Mouse (Mus musculus): ENCODE measurements around the gene Rimbp2.

Rimbp2 gene

DNA sequence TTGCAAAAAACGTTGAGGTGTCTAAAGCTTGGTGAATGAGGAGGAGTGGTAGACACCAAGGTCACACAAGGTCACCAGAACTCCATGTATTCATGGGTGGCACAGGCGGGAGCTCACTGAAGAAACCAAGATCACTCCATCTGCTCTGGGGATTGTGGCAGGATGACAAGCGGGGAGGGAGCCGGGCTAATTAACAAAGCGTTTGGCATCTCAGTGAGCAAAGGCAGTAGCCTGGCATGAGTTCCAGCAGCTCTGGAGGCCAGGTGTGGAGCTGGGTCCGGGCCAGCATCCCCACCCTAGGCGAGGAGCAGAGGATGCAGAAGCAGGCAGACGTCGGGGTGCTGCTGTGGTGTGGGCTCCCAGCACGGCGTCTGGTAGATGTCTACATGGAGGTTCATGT lies 108.3 kb downstream of the Rimbp2 start:
- DNase-seq (ENCODE audit: low spot score in 2 of 2) = peak in 1 of 2 experiments; percentile 65

DNA sequence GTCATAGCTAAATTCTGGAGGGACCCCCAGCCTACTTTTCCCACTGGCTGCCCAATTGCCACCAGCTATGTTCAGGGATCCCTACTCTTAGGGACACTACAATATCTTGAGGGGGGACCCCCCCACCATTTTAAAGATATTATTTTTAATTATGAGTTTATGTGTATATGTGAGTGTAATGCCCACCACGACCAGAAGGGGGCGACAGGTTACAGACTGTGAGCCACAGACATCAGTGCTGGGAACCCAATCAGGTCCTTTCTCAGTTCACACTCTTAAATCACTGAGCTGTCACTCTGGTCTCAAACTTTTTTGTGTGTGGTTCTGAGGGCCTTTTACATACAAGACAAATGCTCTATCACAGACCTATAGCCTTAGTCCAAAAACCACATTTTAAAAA lies 109.3 kb downstream of the Rimbp2 start:
- DNase-seq (ENCODE audit: low spot score in 2 of 2) = no peak

DNA sequence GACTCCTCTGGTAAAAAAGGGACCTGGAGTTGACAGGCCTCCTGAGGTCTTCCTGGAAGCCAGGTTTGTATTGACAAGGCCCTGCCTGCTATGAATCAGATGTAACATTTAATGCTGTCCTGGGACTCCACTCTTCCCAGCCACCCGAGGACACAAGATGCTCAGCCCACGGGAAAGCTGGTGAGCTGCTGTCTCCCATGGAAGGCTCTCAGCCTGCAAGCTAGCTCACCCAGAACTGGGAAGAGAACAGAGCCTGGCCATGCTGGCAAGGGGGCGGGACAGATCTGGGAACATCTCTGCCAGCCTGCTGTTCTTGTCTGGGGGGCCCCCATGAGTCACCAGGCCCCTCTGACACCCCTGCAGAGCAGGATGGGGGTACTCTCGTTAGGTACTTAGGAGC lies 111.7 kb downstream of the Rimbp2 start:
- DNase-seq (ENCODE audit: low spot score in 2 of 2) = peak; percentile 72 to 80

DNA sequence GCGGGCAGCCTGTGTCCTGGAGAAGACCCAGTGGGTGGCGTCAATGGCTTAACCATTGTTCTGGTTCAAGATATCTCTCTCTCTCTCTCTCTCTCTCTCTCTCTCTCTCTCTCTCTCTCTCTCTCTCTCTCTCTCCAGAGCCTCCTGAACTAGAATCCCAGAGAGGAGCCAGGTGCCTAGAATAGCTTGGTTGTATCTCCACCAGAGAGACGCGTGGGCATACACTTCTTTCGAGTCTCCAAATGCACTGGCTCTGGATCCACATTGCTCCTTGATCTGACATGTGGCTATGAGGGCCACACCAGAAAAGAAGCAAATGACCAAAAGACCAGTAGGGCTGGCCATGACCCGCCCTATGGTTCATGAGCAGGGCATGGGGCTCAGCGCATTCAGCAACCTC lies 116.2 kb downstream of the Rimbp2 start:
- DNase-seq (ENCODE audit: low spot score in 2 of 2) = no peak

DNA sequence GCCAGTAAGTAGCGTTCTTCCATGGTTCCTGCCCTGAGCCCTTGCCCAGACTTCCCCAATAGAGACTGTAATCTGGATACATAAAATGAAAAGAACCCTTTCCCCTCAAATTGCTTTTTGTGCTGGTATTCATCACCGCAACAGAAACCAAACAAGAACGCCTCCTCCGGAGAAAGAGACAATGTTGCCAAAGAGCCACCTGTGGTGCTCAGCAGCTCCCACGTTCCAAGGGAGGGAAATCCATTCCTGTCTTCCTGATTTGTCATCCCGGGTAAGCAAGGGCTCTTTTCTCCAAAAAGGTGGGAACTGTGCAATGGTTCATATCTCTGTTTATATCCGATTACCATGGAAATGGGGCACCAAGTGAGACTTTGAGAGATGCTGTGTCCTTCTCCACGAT lies 119.2 kb downstream of the Rimbp2 start:
- no peak for DNase-seq (ENCODE audit: low spot score in 2 of 2)

DNA sequence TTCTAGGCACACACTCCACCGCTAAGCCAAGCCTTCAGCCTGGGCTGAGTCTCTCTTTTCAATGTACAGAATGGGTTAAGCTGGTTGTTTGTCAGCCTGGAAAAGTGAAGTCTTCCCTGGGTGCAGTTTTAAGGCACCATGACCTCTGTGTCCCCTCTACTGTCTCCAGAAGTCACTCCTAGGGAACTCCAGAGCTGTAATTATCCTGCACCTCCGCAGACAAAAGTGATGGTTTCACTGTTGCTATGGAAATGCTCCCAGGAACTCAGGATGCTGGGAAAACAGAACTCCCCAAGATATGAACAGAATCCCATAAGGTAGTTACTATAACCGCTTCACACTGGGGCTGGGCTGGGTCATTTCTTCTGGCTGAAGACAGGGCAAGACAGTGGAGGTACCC lies 130.4 kb downstream of the Rimbp2 start:
- DNase-seq (ENCODE audit: low spot score in 2 of 2) = no peak

DNA sequence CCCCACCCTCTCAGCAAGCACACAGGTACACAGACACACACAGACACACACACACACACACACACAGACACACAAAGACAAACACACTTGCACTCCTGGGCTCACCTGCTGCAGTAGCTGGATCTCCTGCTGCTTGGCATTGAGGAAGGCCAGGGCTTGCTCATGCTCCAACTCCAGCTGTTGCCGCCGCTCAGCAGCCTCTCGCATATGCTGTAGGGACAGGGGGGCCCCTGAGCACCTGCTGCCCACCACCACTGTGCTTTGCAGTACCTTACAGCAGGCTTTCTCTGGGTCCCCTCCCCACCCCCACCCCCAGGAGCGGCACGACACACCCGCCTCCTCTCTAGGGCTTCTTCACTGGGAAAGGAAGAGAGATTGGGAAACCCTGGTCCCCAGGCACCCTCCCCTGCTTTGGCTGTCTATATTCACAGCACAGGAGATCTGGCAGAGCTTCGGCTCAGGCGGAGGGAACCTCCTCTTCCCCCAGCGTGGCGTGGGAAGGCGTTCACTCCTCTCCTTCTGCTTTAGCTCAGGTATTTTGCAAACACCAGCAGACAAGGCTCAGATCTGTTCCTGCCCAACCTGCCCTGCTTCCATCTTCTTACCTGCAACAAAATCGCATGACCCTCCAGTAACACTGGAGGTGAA lies 133.5 kb downstream of the Rimbp2 start:
- DNase-seq (ENCODE audit: low spot score in 2 of 2) = peak in 1 of 2 experiments; percentile 84

DNA sequence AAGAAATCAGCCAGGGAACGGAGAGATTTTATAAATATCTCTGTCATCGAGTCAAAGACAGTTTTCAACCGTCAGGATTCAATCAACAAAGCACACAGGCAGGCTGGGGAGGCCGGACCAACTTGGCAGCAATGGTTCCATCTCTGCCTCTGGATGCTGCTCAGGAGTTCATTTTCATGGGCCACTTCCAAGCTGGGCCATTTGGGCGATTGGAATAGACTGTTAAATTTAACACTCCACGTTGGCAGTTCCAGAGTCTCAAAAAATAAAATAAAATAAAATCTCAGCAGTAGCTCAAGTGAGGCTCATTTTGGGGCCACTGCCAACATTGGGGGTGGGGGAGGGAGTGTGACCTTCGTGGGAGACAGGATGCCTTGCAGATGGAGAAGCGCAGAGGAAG lies 137.7 kb downstream of the Rimbp2 start:
- peak in 1 of 2 experiments; percentile 62 for DNase-seq (ENCODE audit: low spot score in 2 of 2)

DNA sequence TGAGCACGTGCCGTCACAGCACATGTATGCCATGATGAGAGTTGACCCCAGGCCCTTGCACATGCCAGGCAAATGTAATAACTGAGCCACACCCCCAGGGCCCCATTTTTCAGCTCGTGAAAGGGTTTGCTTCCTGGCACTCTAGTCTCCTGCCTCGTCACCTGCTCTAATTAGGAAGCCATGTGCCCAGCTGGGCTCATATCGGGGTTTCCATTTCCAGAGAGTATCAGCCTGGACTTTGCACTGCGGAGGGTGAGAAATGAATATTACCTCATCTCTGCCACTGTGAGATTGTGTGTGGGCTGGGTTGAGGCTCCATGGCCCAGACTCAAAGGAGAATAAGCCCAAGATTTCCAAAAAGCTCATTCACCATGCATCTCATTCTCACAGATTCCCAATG lies 138.2 kb downstream of the Rimbp2 start:
- no peak for DNase-seq (ENCODE audit: low spot score in 2 of 2)

DNA sequence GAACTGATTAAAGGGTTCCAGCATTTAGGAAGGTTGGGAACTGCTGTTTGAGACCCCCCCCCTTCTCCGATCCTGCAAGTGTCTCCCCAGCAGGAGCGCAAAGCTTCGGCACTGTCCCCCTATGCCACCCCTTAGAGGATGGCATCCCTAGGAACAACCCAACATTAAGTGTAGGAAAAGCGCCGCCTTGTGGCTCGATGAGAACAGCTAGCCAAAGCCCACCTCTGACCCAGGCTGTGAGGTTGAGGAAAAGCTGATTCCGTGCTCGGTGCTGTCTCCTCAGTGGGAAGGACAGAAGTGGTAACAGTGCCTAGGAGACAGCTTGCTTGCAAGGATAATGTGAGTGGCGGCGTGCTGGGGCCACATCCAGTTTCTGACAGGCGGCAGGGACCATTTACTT lies 140.2 kb downstream of the Rimbp2 start:
- peak in 1 of 2 experiments; percentile 30 for DNase-seq (ENCODE audit: low spot score in 2 of 2)

DNA sequence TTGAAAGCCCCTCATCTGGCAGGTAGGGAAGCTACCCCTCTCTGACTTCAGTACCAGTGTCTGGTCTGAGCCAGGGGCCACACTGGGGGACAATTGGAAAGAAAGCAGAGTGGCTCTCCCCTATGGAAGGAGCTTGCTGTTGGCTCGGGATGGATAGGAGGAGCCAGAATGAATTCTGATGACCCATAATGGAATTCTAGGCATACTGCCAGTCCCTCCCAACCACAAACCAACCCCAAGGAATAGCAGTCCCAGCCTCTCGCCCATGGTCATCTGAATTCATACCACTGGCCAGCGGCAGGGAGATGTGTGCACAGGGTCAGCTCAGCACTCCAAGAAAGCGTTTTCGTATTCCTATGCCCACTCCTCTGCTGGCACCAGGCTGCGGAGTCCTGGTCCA lies 141.9 kb downstream of the Rimbp2 start:
- no peak for DNase-seq (ENCODE audit: low spot score in 2 of 2)

DNA sequence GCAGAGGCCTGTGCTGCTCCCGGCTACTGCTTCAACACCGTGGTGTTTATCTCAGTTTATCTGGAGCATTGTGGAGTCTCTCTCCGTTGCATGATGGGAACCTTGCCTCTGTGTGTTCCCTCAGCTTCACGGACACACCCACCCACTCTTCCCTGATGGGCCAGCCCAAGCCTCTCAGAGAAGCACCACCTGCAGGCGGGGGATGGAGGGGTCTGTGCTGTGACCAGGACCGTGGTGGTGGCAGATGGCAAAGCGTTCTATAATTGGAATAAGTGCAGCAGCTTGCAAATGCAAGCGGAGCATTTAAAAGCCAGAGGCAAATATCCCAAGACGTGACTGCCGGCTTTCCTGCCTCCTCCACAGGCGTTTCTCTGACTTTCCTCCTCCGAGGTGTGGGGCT lies 143.3 kb downstream of the Rimbp2 start:
- DNase-seq (ENCODE audit: low spot score in 2 of 2) = peak; percentile 88 to 93

DNA sequence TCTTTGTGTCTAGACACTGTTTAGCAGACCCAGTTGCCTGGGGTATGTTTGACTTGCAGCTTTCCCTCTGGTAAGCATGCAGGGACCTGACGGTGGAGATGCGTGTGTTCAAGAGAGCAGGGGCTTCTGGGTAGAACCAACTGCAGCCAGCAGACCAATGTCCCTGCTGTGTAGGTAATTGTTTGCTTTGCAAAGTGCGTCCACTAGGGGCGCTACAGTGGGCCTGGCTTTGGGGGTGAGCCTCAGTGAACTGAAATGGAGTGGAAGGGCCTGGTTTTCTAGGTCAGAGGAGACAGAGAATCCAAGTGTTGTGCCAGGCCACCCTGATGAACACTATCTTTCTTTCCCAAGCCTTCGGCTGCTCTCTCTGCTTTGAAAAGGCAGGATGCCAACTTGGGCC lies 143.9 kb downstream of the Rimbp2 start:
- DNase-seq (ENCODE audit: low spot score in 2 of 2) = peak in 1 of 2 experiments; percentile 34

DNA sequence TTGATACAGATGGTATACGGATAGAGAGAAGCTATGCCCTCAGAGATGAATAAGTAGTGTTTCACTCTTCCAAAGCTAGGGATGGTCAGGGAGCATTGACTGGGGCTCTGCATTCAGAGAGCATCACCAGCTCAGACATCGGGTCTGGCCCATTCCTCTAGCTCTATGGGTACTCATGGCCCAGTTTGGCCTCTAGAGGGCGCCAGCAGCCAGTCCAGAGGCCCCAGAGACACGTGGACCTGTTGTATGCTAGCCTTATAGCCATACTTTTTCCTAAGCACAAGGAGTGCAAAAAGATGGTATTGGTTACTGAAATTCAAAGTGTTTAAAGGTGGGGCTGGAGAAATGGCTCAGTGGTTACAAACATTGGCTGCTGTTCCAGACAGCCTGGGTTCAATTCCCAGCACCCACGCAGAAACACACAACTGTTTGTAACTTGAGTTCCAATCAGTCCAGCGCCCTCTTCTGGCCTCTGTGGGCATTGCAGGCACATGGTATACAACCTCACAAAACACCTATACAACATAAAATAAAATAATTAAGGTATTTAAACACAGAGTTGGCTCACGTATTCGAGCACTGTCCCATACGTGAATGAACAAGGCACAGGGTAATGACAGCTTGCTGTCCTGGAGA lies 144.6 kb downstream of the Rimbp2 start:
- peak in 1 of 2 experiments; percentile 40 for DNase-seq (ENCODE audit: low spot score in 2 of 2)

DNA sequence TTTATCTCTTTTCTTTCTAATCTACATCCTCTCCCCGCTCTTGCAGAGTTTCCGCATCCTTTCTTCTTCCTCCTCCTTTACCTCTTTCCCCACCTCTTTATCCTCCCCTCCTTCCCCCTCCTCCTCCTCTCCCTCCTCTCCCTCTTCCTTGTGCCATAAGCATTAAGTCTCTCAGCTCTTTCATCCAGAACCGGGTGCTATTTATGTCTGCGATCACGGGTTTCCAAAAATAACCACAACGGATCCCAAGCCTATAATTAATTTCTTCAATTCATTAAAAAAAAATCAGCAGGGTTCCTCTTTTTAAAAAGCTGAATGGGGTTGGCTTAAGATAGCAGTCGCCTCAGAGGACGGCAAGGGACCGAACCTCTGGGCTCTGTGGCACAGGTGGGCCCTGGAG lies 145.9 kb downstream of the Rimbp2 start:
- DNase-seq (ENCODE audit: low spot score in 2 of 2) = no peak

DNA sequence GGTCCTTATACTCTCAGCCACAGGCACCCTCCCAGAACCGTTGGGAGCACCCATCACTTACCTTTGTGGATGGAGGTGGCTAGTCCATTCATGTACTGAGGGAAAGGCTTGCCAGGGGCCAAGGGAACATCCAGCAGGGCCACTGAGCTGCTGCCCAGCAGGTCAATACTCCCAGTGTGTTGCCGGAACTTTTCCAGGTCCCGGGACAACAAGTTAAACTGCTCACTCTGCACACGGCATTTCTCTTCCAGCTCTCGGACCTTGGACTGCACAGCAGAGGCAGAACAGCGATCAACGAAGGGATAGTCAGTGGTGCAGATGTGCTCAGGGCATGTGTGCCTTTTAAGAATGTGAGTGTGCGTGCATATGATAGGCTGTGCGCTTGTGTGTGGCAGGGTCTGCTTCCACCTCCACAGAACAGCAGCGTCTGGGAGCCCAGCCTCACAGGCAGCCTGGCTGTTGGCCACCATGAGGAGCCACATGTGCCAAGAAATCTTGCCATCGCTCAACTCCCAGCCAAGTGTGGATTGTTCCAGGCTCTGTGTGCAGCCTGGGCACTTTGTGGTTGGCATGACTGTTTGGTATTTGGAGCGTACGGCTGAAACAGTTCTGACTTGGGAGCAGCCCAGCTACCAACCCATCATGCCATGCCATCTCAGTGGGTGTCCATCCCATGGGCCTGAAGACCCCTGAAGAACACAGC lies 146.8 kb downstream of the Rimbp2 start:
- DNase-seq (ENCODE audit: low spot score in 2 of 2) = peak; percentile 78 to 88

DNA sequence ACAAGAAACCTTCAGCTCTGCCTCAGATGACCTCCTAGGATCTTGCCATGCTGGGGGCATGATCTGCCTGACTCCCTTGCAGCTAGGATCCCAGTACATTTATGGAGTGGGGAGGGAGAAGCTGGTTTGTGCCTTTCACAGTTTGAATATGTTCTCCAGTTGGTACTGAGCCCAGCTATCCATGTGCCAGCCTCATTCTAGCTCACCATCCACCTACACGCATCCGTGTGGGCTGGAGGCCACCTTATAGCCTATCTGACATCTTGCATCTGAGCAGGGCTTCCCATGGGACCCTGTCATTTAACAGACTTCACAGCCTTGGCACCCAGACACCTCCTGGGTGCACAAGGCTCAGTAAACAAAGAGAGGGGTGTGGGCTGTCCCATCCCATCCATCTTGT lies 148.2 kb downstream of the Rimbp2 start:
- DNase-seq (ENCODE audit: low spot score in 2 of 2) = peak in 1 of 2 experiments; percentile 44

DNA sequence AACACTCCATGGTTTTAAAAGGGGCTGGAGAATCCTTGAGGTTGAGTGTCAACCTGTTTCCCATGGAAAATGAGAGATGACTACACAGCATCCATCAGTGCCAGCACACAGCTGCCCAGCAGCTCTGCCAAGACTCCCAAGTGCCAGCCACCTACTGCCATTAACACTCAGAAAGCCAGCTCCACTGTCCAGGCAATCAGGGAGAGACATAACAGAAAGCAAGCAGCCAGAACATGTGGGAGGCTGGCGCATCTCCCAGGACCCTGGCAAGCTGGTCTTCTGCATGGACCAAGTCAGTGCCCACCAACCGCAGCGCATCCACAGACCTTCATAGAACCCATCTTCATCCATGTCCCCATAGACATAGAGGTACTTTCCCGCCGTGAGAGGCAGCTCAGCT lies 152.7 kb downstream of the Rimbp2 start:
- peak in 1 of 2 experiments; percentile 47 for DNase-seq (ENCODE audit: low spot score in 2 of 2)

DNA sequence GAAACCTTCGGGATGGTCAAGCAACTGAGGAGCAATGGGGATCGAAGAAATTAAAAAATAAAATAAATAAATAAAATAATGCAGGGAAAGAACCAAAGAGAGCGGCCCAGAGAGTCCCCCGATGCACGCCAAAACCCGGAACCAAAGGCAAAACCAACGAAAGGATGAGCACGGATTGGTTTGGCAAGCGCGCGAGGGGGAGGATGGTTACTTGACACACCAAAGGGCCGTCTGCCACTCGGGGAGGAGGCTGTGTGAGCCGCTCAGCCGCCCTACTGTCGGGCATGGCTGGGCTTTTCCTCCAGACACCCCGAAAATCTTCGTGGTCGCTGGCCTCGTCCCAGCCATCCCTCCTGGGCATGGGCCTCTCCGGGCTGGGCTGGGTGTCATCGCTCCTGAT lies 171.7 kb downstream of the Rimbp2 start:
- DNase-seq (ENCODE audit: low spot score in 2 of 2) = no peak

DNA sequence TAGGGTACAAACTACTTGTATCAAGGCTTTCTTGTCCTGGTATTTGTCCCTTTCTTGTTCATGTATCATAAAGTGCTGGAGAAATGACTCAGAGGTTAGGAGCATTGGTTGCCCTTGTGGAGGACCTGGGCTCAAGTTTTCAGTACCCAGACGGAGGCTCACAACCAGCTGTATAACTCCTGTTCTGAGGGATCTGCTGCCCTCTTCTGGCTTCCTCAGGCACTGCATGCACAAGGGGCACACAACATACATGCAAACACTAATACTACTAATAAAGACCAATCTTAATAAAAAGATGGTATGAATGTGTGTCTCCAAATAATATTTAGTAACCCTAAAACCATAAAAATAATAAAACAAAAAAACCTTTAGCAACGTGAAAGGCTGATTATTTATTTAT lies 176.9 kb downstream of the Rimbp2 start:
- DNase-seq (ENCODE audit: low spot score in 2 of 2) = no peak

DNA sequence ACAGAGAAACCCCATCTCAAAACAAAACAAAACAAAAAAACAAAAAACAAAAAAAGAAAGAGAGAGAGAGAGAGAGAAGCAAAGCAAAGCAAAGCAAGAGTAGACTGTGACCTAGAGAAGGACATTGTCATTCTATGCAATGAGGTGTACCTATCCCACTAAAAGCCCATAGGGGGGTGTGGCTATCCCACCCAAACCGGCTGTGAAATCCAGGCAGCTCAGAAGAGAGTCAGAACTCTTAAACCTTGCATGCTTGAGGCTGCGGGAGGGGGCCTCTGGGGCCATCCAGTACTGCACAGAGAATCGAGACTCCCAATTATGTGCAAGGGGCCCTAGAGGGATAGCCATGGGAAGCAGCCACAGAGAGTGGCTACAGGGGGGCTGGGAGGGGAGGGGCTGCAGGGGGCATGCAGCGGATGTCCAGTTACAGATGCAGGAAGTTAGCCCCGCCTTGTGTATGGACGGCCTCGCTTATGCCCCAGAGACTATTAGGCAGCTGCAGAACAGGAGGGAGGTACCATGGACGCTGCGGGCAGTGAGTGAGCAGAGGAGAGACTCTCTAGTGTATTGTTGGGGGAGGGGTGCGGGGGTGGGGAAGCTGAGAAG lies 184.2 kb downstream of the Rimbp2 start:
- DNase-seq (ENCODE audit: low spot score in 2 of 2) = no peak

DNA sequence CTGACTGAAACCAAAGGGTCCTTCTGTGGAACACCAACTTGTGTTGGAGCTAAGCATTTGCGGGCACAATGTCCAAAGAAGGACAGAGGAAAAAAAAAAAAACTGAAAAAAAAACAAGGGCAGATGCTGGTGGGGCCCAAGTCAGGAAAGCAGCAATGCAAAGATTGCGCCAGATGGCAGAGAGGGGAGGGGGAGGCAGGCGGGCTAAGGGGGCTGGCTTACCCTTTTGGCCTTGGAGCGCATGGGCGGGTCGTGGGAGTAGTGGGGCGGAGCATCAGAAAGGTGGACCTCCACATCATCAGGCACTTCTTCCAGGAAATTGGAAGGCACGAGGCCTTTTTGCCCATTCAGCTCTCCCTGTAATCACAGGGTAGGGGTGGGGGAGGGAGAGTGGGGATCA lies 192.2 kb downstream of the Rimbp2 start:
- no peak for DNase-seq (ENCODE audit: low spot score in 2 of 2)

DNA sequence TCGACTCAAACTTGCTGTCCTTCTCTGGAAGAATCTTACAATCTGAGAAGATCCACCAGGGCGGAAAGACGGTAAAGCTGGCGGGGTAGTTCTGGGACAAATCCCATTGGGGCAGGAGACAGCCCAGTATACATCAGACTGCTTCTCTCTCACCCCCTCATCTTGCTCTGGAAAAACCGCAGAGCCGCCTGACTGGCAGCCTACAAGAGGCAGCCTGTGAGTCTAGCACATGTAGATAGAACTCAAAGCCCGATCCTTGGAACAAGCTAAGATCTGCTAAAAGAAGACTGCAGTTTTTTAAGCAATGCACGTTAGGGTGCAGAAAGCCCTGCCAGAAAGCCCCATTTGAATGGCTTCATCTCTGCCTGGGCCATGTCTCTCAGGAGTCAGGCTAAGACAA lies 207.0 kb downstream of the Rimbp2 start:
- peak; percentile 28 to 61 for DNase-seq (ENCODE audit: low spot score in 2 of 2)

All from frontal cortex, postnatal 36 days (tissue).